Mouse (Mus musculus) left cerebral cortex, adult 9 months (tissue): Measurements from ENCODE around the gene Mecp2.
"Not testable (repeated sequence)": the region's sequence is repeated elsewhere in the genome, so short reads cannot be mapped to it uniquely, and the experiment has no call there.

ENCODE experiments used
- DNase-seq, 2 experiments: peaks; one replicate each; pipeline ENCODE4 v3.0.0; 2022; ENCODE audit warnings: low spot score in 2 of 2

Gene Mecp2

DNA sequence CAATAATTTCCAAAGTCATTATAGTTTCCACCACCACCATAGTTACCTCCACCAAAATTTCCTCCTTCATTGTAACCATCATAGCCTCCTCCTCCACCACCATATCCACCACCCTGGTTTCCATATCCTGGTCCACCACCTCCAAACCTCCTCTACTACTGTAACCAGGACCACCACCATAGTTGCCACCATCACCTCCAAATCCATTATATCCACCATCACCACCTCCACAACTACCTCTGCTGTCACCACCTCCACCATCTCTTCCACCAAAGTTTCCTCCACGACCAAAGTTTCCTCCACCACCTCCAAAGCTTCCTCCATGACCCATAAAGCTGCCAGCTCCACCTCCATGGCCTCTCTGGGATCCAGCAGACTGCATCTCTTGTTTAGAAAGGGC, at the start of gene Mecp2:
TSS of gene Mecp2 (minus strand) at position 101 of the 400 bp plus-strand sequence.
- DNase-seq, result not testable (repeated sequence)

DNA sequence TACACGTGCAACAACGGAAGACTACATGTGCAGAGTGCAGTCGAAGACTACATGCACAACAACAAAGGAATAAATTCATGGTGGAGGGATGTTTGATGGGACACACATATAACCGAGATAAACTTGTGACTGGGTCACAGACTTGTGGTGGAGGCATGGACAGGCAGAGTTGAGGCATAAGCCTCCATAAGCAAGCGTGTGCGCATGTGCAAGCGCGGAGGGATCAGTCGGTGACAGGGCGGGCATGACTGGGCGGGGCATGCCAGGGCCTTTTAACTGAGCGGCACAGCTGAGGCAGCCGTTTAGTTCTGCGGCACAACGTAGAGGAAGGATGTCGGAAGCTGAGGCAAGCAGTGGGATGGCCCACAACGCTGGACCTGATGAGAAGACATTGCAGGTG, 41.8 kb upstream of the Mecp2 start, which contains the start of gene Tktl1:
TSS of gene Tktl1 (plus strand) at position 301 of the 400 bp plus-strand sequence.
- DNase-seq, result no peak

DNA sequence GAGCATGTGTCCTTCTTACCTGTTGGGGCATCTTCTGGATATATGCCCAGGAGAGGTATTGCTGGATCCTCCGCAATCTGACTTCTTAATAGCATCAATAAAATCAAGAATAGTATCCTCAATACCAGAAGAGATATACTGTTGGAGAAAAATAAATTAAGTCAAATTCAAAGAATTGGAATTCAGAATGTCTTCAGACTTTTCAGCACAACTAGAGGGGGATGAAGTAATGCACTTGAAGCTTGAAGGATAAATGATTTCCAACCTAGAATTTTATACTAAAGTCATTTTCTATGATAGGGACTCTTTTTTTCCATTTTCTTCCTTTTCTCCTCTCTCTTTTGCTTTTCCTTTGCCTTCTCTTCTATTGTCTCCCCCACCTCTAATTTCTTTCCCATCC, 32.6 kb upstream of the Mecp2 start, which contains the start of gene Tex28:
TSS of gene Tex28 (minus strand) at position 101 of the 400 bp plus-strand sequence.
- no peak for DNase-seq

DNA sequence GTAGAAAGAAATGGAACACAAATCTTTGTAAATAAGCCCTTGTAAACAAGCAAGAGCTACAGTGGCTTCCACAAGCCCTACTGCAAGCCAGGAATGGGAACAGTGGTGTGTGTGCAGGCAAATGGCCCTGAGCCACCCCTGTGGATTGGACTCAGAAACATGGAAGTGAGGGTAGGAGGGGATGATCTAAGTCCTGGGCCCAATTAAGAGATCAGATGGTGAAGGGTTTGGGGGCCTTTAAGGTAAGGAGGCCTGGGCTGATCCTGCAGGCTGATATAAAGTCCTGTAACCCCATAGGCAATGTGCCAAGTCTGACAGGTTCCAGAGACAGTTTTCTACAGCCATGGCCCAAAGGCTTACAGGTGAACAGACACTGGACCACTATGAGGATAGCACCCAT, 8.0 kb downstream of the Mecp2 start, which contains the start of gene Opn1mw:
TSS of gene Opn1mw (plus strand) at position 301 of the 400 bp plus-strand sequence.
- DNase-seq, result no peak

DNA sequence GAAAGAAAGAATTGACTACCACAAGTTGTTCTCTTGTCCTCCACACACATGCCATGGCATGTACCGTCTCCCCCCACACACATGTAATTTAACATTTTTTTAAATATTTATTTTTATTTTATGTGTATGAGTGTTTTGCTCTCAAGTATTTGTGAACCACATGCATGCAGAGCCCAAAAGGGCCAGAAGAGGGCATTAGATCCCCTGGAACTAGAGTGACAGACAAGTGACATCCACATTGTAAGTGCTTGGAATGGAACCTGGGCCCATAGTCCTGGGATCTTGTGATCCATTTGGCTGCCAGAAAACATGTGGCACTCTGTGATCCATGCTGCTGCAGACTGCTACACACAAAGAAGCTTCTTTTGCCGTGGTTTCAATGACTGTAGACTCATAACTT, 10.2 kb downstream of the Mecp2 start:
- no peak for DNase-seq

DNA sequence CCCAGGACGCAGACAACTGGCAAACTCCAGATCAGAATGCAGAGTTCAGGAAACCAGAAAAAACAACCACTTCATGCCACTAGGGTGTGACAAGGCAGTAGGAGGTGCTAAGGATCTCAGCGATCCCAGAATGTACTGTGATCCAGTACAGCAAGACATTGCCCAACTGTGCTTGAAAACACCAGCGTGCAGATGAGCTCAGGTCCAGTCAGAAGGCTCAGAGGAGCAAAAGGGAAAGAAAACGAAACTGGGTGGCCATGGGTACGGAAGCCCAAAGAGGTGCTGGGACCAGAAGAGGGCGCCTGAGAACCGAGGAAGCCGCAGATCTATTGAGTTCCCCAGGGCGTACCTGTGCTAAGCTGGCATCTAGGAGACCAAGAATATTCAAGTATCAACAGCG, 19.7 kb downstream of the Mecp2 start:
- peak in 1 of 2 experiments; percentile 62 for DNase-seq

DNA sequence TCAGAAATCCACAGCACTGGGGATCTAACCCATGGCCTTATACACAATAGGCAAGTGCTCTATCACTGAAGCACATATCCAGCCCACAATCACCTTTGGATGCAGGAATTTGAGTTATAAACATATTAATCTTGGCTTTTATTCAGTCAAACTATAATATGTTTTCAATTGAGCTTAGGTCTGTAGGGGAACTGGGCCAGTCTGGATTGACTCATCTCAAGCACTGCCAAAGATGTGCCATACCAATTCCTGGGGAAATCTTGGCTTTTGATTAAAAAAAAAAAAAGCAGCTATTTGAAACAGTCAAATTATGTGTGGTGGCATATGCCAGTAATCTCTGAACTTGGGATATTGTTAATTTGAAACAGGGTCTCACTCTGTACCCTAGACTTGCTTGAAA, 21.1 kb downstream of the Mecp2 start:
- no peak for DNase-seq

DNA sequence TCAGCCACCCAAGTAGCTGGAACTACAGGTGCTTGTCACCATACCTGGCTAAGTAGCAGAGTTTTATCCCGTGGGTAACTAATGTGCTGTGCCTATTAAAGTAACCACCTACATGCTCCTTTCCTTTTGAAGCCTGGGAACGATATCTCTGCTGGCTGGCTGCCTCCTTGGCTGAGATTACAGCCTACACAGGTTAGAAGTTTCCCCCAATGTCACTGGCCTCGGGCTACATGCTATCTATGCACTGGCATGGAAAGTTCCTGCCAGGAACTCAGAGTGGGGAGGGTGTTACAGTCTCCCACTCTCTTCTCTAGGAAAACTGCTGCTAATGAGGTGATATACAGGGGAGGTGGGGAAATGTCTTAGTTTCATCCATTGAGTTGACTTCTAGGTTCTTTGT, 26.4 kb downstream of the Mecp2 start:
- no peak for DNase-seq

DNA sequence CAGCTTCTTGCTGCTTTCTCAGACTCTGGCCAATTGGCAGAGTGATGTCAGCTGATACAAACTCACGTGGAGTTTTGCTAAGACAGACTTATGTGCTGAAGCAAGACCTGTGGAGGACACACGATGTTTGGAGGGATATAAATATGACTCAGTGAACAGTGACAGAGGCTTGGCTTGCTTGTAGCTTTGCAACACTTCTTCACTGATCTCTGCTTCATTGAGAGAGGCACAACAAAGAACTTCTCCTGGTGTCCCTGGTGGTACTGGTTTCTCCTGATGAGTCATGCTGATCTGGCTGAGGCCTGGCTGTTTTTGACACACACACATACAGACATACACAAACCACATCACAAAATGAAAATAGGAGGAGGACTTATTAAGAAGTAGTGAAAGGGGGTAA, 29.2 kb downstream of the Mecp2 start:
- DNase-seq, result no peak

DNA sequence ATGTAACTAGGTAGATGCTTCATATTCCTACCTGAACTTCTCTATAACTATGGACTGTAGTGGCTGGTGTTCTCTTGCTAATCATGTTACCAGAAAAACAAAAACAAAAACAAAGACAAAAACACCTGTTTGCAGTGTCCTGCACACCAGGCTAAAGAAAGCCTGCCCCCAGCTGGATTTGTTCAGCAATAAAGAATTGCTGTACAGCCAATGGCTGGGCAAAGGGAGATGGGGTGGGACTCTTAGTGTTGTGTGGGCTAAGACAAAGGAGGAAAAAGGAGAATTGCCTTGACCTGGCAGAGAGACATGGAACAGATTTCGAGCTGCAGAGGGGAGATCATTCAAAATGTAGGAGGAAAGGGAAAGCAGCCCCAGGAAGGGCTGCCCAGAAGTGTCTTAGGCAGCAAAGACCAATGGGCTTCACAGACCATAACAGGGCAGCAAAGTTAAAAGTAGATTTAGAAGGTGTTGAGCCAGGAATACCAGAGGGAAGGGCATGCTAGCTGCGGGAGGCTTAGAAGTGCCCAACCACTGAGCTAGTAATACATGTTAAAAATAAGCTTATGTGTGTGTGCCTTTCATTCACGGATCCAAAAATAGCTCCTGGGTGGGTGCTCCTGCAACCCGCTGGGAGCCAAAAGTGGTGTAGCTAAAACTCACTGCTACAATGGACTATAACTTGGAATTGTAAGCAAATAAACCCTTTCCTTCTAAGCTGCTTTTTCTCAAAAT, 31.5 kb downstream of the Mecp2 start:
- peak in 1 of 2 experiments; percentile 6 for DNase-seq

DNA sequence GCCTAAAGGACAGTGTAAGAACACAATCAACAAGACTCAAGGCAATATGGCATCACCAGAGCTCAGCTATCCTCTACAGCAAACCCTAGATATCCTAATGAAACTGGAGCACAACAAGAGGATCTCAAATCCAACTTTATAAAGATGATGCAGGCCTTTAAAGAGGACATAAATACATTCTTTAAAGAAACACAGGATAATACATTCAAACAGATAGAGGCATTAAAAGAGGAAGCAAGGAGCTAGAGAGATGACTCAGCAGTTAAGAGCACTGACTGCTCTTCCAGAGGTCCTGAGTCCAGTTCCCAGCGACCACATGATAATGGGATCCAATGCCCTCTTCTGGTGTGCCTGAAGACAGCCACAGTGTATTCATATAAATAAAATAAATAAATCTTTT, 40.0 kb downstream of the Mecp2 start:
- no peak for DNase-seq

DNA sequence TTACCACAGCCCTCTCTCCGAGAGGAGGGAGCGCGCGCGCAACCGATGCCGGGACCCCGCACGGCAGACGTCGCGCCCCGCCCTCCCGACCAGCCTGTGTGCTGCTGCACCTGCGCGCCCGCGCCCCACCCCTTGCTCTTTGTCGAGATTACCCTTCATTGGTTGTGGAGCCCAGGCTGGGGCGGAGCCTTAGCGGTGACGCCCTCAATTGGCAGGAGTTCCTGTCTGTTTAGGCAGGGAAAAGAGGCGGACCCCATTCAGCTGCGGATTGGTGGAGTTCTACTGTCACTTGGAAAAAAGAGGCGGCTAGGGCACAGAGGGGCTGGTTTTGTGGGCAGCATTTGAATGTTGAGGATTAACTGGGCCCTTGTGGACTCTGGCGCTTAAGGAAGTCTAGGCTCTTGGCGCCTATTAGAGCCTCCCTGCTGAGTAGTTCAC, 49.5 kb downstream of the Mecp2 start:
- peak; percentile 97 to 98 for DNase-seq

DNA sequence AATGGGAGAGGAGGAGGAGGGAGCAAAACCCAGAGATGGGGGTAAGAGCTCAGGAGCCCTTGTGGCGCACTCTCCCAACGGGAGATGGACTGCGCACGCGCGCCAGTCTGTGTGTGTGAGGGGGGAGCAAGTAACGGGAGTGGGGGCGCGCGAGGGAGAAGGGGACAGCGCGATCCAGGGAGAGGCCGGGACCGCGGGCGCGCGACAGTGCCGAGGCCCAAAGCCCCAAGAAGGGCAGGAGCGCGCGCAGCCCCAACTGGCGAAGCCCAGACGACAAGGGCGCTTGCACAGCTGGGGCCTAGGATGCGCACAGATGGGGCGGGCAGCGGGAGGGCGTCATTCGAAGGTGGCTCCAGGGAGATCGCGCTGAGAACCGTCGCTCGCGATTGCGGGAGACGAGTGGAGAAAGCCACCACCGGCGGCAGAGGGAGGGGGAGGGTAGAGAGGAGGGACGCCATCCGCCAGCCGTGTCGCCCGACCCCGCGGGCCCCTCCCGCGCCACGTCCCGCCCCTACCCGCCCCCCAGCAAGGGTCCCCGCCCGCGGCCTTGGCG, 50.1 kb downstream of the Mecp2 start:
- peak; percentile 68 to 79 for DNase-seq

DNA sequence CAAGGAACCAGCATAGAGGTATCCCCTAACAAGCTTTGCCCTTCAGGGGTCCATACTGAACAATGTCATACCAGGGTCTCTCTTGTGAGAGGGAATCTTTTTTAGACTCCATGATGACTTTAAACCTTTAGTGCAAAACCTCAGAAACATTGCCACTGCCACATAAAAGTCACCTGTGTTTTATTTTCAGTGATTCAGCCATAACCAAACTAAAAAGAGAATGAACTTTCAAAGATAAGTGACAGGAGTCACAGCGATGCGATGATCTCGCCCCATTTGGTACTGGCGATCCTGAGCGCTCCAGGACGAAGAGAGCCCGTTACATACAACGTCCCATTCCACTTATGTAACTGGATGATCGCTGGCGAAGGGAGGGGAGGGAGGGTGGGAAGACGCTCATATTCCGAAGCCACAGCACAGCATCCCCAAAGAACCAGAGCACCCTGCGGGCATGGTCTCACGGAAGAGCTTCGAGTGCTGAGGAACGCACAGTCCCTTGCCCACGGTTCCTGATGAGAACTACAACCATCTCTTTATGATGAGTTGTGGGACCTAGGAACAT, 50.8 kb downstream of the Mecp2 start:
- DNase-seq, result peak in 1 of 2 experiments; percentile 3

DNA sequence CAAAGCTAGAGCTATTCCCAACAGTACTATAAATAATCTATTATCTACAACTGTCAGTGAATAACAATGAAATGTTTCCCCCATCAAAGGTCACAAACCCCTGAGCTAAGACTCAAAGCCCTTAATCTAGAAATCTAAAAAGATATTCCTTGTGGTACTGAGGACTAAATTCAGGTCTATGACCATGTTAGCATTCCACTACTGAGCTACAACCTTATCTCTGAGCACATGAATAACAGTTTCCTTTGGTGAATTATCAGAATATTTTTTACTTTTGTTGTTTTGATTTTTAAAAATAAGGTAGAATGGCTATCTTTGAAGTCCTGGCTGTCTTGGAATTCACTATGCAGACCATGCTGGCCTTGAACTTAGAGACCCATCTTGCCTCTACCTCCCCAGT, 64.4 kb downstream of the Mecp2 start:
- no peak for DNase-seq

DNA sequence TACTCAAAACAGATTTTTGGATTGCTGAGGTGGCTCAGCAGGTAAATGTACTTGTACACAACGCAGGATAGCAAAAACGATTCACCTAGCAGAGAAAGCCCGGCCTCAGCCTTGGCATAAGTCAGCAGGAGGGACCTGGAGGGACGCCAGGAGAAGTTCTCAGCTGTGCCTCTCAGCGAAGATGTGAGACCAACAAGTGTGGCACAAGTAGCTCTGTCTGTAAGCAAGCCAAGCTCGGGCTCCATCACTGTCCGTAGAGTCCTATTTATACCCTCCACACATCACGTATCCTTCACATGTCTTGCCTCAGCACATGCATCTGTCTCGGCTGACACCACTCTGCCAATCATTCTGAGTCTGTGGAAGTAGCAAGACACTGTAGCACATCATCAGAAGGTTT, 67.3 kb downstream of the Mecp2 start:
- peak in 1 of 2 experiments; percentile 20 for DNase-seq

DNA sequence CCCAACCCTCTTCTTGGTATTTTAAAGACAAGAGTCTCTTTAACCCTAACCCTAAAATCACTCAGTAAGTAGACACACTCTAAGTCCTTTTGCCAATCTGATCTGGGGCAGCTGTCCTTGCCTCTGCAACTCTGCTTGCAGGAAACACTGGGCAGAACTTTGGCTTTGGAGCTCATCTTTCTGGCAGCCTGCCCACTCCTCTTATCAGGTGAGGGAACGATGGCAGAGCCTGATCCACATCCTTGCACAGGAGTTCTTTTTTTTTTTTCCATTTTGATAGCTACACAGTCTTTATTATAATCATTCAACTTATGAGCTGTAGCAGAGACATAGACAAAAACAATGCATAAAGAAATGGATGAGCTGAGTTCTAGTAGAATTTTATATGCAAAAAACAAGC, 90.1 kb downstream of the Mecp2 start:
- no peak for DNase-seq

DNA sequence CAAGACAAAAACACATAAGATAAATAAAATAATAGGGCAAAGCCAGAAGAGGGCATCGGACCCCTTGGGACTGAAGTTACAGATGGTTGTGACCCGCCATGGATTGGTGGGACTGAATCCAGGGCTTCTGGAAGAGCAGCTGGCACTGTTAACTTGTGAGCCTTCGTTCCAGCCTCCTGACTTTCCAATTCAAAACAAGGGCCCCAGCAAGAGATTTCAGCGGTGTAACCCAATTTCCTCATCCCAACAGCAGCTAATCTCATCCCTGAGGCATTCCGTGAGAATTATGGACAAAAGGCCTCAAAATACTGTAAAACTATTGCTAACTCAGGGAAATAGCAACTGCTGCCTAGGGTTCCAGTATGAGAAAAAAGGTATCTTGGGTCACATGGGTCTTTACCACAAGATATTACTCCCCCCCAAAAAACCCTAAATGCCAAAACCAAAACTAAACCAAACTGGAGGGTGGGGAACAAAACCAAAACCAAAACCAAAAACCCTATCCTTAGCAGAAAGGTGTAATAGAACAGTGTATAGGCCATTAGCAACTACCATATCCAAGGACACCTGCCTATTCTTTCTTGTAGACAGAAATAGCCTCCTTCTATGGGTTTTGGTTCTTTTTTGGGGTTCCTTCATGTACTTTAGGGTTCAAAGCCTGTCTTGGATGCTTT, 97.3 kb downstream of the Mecp2 start:
- DNase-seq, result no peak

DNA sequence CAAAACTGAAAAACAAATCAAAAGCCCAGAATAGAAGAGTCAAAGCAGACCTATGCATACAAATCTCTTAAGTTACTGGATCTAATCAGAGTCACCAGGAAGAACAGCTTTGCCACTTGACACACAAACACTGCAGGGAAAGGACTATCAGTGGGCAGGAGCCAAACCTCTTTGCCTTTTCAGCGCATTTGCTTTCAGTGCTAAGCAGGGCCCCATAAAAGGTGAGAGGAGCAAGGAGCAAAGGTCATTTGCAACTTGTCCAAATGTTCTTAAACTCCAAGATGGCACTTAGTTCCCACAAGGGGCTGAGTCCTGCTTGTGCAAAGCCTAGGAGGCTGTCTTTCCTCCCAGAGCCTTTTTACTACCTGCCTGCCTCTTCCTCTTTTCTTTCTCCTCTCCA, 105.2 kb downstream of the Mecp2 start:
- no peak for DNase-seq

DNA sequence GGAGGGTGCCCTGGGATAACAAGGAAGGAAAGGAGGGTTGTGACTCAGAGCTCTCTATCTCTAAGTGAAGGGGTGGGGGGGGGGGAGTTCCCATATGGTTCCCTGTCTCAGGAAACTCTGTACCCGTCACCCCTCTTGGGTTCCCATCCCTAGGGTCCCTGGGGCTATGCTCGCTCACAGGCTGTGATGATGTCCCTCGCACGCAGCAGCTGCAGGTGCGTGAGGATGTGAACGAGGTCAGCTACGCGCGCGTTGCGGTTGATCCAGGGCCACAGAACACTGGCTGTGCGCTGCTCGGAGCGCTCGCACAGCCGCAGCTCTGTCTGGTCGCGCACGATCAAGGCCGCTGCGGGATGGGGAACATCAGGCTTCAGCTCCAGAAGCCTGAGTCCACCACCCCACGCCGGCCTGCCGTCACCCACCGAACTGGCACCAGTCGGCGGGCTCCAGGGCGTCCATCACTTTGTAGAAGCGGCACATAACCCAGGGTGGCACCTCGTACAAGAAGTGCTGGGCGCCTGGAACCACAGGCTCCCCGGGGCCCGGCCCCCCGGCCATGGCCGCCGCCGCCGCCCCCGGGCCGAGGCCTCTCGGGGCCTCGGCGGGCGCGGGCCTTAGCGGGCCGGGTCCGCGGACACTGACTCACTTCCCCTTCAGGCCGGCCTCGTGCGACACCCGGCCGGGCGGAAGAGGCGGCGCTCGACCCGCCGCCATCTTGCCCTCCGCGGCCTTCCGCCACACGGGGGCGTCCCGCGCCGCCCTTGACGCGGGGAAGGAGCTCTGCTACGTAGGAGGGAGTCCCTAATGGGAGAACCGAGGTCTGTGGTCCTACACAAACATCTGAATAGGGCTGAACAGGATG, 111.7 kb downstream of the Mecp2 start, which contains the start of gene Irak1:
TSS of gene Irak1 (minus strand) at position 731 of the 862 bp plus-strand sequence.
- DNase-seq, result peak in 1 of 2 experiments; percentile 58

DNA sequence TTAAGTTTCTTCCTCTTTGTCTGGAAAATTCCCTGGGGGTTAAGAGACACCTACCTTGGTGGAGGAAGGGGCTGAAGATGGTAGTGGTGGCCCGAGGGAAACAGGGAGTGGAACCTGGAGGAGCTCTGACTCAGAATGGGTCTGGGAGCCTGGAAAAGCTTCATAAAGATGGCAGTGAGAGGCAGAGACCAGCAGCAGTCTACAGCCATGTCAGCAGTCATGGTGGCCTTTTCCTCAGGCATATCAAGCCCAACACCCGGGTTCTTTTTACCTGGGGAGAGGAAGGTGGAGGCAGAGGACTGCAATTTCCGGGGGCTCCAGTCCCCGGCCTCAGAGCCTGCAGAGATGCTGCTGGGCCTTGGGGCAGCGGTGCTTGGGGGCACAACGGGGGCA, 112.4 kb downstream of the Mecp2 start:
- no peak for DNase-seq
